Mouse (Mus musculus) embryonic facial prominence, embryonic 13.5 days (tissue): ENCODE results near the gene Exosc8. TPM values are rescaled to one million over a fixed set of nuclear protein-coding genes. Genes with fewer than 3 reads are reported as not detected.

Experiments used
- ATAC-seq: fragments of 200-750 bp; cut with Nextera tagmentation; 2 replicates; pipeline ENCODE4 v1.8.0; 2017; ENCODE audit warnings: low read depth; ENCODE audit not compliant: insufficient number of reproducible peaks, insufficient read depth, low FRiP score, low TSS enrichment
- H3K27ac ChIP-seq: fragments of 300-500 bp; sonication (generic); 2 replicates; pipeline ENCODE4 v1.5.1; 2015; ENCODE audit warnings: moderate library complexity, mild to moderate bottlenecking, inconsistent platforms
- H3K27me3 ChIP-seq: fragments of 300-500 bp; sonication (generic); 2 replicates; pipeline ENCODE4 v1.6.1; 2015; ENCODE audit warnings: mild to moderate bottlenecking, inconsistent platforms
- H3K36me3 ChIP-seq: fragments of 300-500 bp; sonication (generic); 2 replicates; pipeline ENCODE4 v1.6.1; 2015; ENCODE audit warnings: mild to moderate bottlenecking, inconsistent platforms
- H3K4me1 ChIP-seq: fragments of 300-500 bp; sonication (generic); 2 replicates; pipeline ENCODE4 v1.6.1; 2015; ENCODE audit warnings: inconsistent platforms
- H3K4me2 ChIP-seq: fragments of 300-500 bp; sonication (generic); 2 replicates; pipeline ENCODE4 v1.6.1; 2015; ENCODE audit warnings: moderate library complexity, mild to moderate bottlenecking, inconsistent platforms
- H3K4me3 ChIP-seq: fragments of 300-500 bp; sonication (generic); 2 replicates; pipeline ENCODE4 v1.5.1; 2015; ENCODE audit warnings: mild to moderate bottlenecking, inconsistent platforms
- H3K9ac ChIP-seq: fragments of 300-500 bp; sonication (generic); 2 replicates; pipeline ENCODE4 v1.6.1; 2015; ENCODE audit warnings: mild to moderate bottlenecking, inconsistent platforms
- H3K9me3 ChIP-seq: fragments of 300-500 bp; sonication (generic); 2 replicates; pipeline ENCODE4 v1.6.1; 2016; ENCODE audit warnings: inconsistent platforms
- WGBS: fragments of 180-500 bp; shearing (Covaris S2); methylation state at CpG from one replicate; pipeline ENCODE4 v1.1.7; 2015; ENCODE audit warnings: mixed read lengths; 5-methylcytosine and 5-hydroxymethylcytosine counted together
- polyA plus RNA-seq: library from polyadenylated mRNA; unstranded; fragments of >200 nt; fragmentation: Nextera tagmentation; extraction: Ambion mirVana; gene quantifications from 2 replicates; pipeline ENCODE4 v1.2.1, GENCODE M21; 2015

Exosc8 gene
- polyA plus RNA-seq, 1 experiment from 2014 or later: 137 TPM

- Histone ChIP-seq H3K4me2 (no peak overlapping the region), H3K27me3 (no peaks in the 10 kb centered on the region; the same call in 1 of the 2 replicates), H3K9me3 (peaks cover 3% of the 10 kb centered on the region; the same call in 1 of the 2 replicates), H3K4me1 (peaks cover 24% of the 10 kb centered on the region), H3K36me3 (no peaks in the 10 kb centered on the region), H3K27ac (no peak overlapping the region), H3K9ac (no peak overlapping the region), H3K4me3 (no peak overlapping the region)
- ATAC-seq: no peak
- WGBS: 76% methylated on average over 15 of the region's 15 CpGs
Measured at GRCm38 (mm10) chr3:54760321-54761115, 25.3 kb upstream of the Exosc8 start.

- WGBS: 54% methylated on average over 9 of the region's 9 CpGs
- H3K4me2 ChIP-seq: no peak overlapping the region
- no peak overlapping the region for H3K27ac ChIP-seq
- no peak overlapping the region for H3K9ac ChIP-seq
- H3K27me3 ChIP-seq: no peaks in the 10 kb centered on the region; the same call in 1 of the 2 replicates
- peaks cover 3% of the 10 kb centered on the region; the same call in 1 of the 2 replicates for H3K9me3 ChIP-seq
- H3K4me3 ChIP-seq: no peak overlapping the region
- H3K4me1 ChIP-seq: peaks cover 30% of the 10 kb centered on the region
- no peak for ATAC-seq
- H3K36me3 ChIP-seq: no peaks in the 10 kb centered on the region
Measured at GRCm38 (mm10) chr3:54759211-54759610, 24.0 kb upstream of the Exosc8 start.

- WGBS: 75% methylated on average over 8 of the region's 8 CpGs
- Histone ChIP-seq H3K36me3 (no peaks in the 10 kb centered on the region), H3K4me1 (peaks cover 30% of the 10 kb centered on the region), H3K9me3 (peaks cover 1% of the 10 kb centered on the region; the same call in 1 of the 2 replicates), H3K4me3 (peak overlapping the region; percentile 72; the same call in 1 of the 2 replicates), H3K9ac (no peak overlapping the region), H3K27ac (no peak overlapping the region), H3K27me3 (no peaks in the 10 kb centered on the region; the same call in 1 of the 2 replicates), H3K4me2 (peak overlapping the region; percentile 96)
- ATAC-seq: no peak
Measured at GRCm38 (mm10) chr3:54757446-54757845, 22.3 kb upstream of the Exosc8 start.

GRCm38 (mm10) chr3:54756058-54756457 lies 20.9 kb upstream of the Exosc8 start:
- Histone ChIP-seq H3K4me2 (peak overlapping the region; percentile 96), H3K36me3 (peaks cover 5% of the 10 kb centered on the region), H3K27me3 (no peaks in the 10 kb centered on the region; the same call in 1 of the 2 replicates), H3K27ac (peak overlapping the region; percentile 89), H3K9ac (peak overlapping the region; percentile 82), H3K4me3 (peak overlapping the region; percentile 72), H3K9me3 (no peaks in the 10 kb centered on the region), H3K4me1 (peaks cover 30% of the 10 kb centered on the region)
- 1% methylated on average over 11 of the region's 11 CpGs for WGBS
- ATAC-seq: no peak

GRCm38 (mm10) chr3:54755145-54756041 lies 20.2 kb upstream of the Exosc8 start, which contains the start of gene Smad9:
Gene Smad9, plus strand, starts transcription at chr3:54755582.
- H3K4me1 ChIP-seq: peaks cover 30% of the 10 kb centered on the region
- H3K27ac ChIP-seq: peak within 1 kb of the TSS; percentile 89
- peaks cover 12% of the 10 kb centered on the region for H3K36me3 ChIP-seq
- peak within 1 kb of the TSS; percentile 72 for H3K4me3 ChIP-seq
- H3K9me3 ChIP-seq: no peaks in the 10 kb centered on the region
- peak within 1 kb of the TSS; percentile 82 for H3K9ac ChIP-seq
- under 1% methylated on average over 66 of the region's 66 CpGs for WGBS
- ATAC-seq: peak; percentile 86
- H3K4me2 ChIP-seq: peak within 1 kb of the TSS; percentile 96
- no peaks in the 10 kb centered on the region; the same call in 1 of the 2 replicates for H3K27me3 ChIP-seq

- H3K27me3 ChIP-seq: no peaks in the 10 kb centered on the region; the same call in 1 of the 2 replicates
- 79% methylated on average over 4 of the region's 4 CpGs for WGBS
- no peak for ATAC-seq
- H3K27ac ChIP-seq: no peak overlapping the region
- peaks cover 32% of the 10 kb centered on the region for H3K36me3 ChIP-seq
- H3K9me3 ChIP-seq: no peaks in the 10 kb centered on the region
- peaks cover 23% of the 10 kb centered on the region for H3K4me1 ChIP-seq
- no peak overlapping the region for H3K4me3 ChIP-seq
- no peak overlapping the region for H3K9ac ChIP-seq
- no peak overlapping the region for H3K4me2 ChIP-seq
Measured at GRCm38 (mm10) chr3:54753411-54753810, 18.2 kb upstream of the Exosc8 start.

- 56% methylated on average over 5 of the region's 5 CpGs for WGBS
- Histone ChIP-seq H3K9ac (no peak overlapping the region), H3K27me3 (no peaks in the 10 kb centered on the region), H3K4me1 (no peaks in the 10 kb centered on the region), H3K27ac (no peak overlapping the region), H3K4me2 (no peak overlapping the region), H3K4me3 (no peak overlapping the region), H3K9me3 (no peaks in the 10 kb centered on the region), H3K36me3 (peaks cover 100% of the 10 kb centered on the region)
- ATAC-seq: no peak
Measured at GRCm38 (mm10) chr3:54745799-54746198, 10.6 kb upstream of the Exosc8 start.

GRCm38 (mm10) chr3:54741965-54742364 lies 6.8 kb upstream of the Exosc8 start:
- no peak overlapping the region for H3K4me3 ChIP-seq
- no peak for ATAC-seq
- H3K27me3 ChIP-seq: no peaks in the 10 kb centered on the region
- no peaks in the 10 kb centered on the region for H3K9me3 ChIP-seq
- H3K4me2 ChIP-seq: no peak overlapping the region
- H3K9ac ChIP-seq: no peak overlapping the region
- H3K36me3 ChIP-seq: peaks cover 83% of the 10 kb centered on the region
- H3K4me1 ChIP-seq: no peaks in the 10 kb centered on the region
- 96% methylated on average over 11 of the region's 11 CpGs for WGBS
- H3K27ac ChIP-seq: no peak overlapping the region

GRCm38 (mm10) chr3:54737317-54737716 lies 2.1 kb upstream of the Exosc8 start:
- no peaks in the 10 kb centered on the region for H3K27me3 ChIP-seq
- no peak for ATAC-seq
- H3K4me2 ChIP-seq: no peak overlapping the region
- H3K4me1 ChIP-seq: peaks cover 21% of the 10 kb centered on the region
- no peak overlapping the region for H3K27ac ChIP-seq
- no peak overlapping the region for H3K4me3 ChIP-seq
- 95% methylated on average over 8 of the region's 8 CpGs for WGBS
- H3K36me3 ChIP-seq: peaks cover 48% of the 10 kb centered on the region
- no peaks in the 10 kb centered on the region for H3K9me3 ChIP-seq
- no peak overlapping the region for H3K9ac ChIP-seq

GRCm38 (mm10) chr3:54736101-54736927 lies 1.1 kb upstream of the Exosc8 start:
- ATAC-seq: no peak
- WGBS: 54% methylated on average over 18 of the region's 18 CpGs
- H3K9ac ChIP-seq: peak overlapping the region; percentile 96
- peak overlapping the region; percentile 86 for H3K4me2 ChIP-seq
- peaks cover 21% of the 10 kb centered on the region for H3K4me1 ChIP-seq
- H3K4me3 ChIP-seq: peak overlapping the region; percentile 93
- peaks cover 46% of the 10 kb centered on the region for H3K36me3 ChIP-seq
- peak overlapping the region; percentile 99 for H3K27ac ChIP-seq
- H3K27me3 ChIP-seq: no peaks in the 10 kb centered on the region
- no peaks in the 10 kb centered on the region for H3K9me3 ChIP-seq
